Mouse (Mus musculus): ENCODE measurements at regions not wholly inside any gene's neighbourhood (a gene's known extent, or its start where the extent isn't known, plus 50 kb on each side); places are given as distances from the start of the nearest gene placed in this dataset.

- DNase-seq (ENCODE audit: low read depth, low spot score), result no peak
These were observed 732.9 kb upstream of the 2610301B20Rik start for GRCm38 (mm10) chr4:10141238-10141934.

DNA sequence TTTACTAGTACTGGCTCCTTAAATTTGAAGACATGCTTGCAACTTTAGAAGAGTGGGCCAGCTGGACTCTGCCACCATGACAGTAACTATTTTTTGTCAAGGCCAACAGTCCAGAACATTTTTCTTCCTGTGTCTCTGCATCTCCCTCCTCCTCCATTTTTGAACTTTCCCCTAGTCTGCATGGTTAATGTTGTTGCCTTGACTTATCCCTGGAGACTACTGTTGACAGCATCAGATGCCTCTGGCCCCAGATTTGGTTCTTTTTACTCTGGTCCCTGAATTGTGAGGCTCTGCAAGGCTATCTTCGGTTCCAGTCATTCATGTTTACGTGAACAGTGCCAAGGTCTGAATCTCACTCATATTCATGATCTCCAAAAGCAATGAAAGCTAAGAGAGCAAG, 724.4 kb upstream of the 2610301B20Rik start:
- no peak for DNase-seq (ENCODE audit: low read depth, low spot score)

GRCm38 (mm10) chr4:10150501-10150900, 723.8 kb upstream of the 2610301B20Rik start:
- peak; percentile 16 for DNase-seq (ENCODE audit: low read depth, low spot score)

DNA sequence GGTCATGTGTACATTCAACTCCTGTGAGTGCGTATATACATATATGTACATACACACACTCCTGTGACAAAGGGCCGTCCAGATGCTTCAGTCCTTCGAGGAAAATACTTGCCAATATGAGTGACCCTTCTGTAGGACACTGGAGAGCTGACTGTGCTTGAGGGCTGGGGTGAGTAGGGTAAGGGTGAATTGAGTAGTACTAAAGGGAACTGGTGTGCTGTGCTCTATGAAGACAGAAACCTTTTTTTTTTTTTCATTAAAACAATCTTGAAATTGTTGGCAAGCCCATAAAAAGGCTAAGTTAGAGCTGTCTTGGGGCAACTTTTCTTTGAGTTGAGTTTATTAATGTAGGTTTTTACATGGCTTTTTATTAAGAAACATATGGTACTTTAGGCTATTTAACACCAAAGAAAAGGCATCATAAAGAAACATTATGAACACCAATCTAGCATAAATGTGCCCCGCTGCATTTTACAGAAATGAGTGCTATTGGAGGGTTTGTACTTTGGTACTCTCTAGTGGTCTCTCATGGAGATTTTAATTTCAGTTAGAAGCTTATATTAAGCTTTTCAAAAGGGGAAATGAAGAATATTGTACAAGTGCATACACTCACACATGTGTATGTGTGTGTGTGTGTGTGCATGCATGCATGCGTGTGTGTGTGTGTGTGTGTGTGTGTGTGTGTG, 718.5 kb upstream of the 2610301B20Rik start:
- DNase-seq (ENCODE audit: low read depth, low spot score), result no peak

- DNase-seq (ENCODE audit: low read depth, low spot score), result no peak
These were observed 684.4 kb upstream of the 2610301B20Rik start for GRCm38 (mm10) chr4:10189896-10190295.

DNA sequence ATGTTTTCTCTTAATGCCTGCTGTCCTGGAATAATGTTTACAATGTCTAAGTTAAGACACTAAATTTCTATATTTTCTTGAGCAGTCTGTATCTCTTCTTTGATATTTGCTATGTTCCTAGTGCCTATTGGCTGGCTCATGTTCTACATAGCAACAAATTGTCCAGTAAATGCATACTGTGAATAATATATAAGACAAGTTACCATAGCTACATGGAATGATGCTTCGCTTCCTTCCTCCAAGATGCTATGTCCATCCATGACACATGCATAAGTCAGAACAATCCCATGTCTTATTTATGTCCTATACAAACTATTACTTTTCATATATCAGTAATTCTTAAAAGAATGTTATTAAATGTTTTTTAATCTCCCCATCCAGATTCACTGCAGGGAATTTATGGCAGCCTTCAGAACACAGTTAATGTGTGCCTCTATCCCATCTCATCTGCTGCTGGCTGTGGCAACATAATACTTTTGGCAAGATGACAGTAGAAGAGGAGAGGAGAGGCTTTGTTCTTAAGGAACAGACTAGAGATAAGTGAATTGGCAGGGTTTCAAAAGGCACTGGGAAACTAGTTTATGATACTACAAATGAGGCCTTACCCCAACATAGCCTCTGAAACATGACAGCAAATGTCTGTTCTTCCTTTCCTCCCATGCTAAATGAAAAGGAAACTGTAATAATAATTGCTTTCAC, 676.9 kb upstream of the 2610301B20Rik start:
- no peak for DNase-seq (ENCODE audit: low read depth, low spot score)

DNA sequence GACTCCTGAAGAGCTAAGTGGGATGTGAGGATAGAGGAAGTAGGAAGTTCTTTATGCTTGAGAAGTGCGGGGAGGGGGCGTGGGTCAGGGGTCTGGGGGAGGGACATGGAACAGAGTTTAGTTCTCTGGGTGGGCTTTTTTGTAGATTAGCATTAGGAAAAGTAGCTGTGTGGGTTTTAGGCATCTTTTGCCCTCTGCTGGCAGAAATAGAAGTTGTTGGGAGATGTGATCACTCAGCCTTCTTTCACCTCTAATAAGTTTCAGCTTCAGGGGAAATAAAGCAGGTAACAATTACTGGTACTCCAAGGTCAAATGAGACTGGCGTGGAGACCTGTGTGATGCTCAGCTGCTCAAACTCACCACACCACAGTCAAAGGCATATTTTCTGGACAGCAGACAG, 672.5 kb upstream of the 2610301B20Rik start:
- DNase-seq (ENCODE audit: low read depth, low spot score), result no peak

- no peak for DNase-seq (ENCODE audit: low read depth, low spot score)
These were observed 670.1 kb upstream of the 2610301B20Rik start for GRCm38 (mm10) chr4:10204224-10204623.

DNA sequence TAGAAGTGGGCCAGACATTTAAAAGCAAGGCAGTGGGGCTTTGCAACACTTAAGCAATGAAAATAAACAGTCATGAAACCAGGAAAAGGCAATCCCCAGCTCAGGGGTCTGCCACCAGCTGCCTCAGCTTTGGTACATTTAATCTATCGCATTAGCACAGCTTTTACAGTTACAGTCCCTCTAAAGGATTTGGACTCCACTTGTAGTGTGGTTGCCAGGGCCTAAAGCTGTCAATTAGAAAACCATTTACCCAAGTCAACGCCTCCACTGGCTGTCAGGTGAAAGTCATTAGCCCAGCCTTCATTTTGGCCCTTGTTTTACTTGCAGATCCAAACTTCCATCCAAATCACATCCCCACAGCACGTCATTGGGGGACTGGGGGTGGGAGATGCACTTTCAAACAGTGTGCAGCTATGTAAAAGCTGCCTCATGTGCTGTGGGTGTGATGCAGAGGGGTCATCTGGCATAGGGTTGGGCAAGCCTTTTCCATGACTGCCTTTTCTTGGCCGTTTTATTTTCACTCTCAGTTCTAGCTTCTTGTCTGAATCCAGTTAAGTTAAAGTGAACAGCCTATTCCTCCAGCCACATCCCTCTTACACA, 664.9 kb upstream of the 2610301B20Rik start:
- DNase-seq (ENCODE audit: low read depth, low spot score), result no peak

GRCm38 (mm10) chr4:10211303-10211702, 663.0 kb upstream of the 2610301B20Rik start:
- DNase-seq (ENCODE audit: low read depth, low spot score), result no peak

DNA sequence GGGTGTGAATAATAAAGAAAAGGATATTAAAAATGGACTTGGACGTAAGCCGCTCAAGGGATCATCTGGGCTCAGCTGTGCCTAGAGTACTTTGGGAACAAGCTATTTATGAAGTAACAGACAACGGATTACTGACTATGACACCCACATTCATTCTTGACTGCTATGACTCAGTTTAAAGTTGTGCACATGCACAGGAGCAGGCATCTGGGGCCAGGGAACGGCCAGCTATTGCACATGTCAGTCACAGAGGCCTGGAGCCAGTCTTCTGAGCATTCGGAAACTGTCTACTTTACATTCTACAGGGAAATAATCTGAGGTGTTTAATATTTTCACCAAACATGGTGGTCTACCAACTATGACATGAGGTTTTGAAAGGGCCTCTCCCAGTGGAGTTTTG, 639.0 kb upstream of the 2610301B20Rik start:
- no peak for DNase-seq (ENCODE audit: low read depth, low spot score)

- no peak for DNase-seq (ENCODE audit: low read depth, low spot score)
These were observed 632.2 kb upstream of the 2610301B20Rik start for GRCm38 (mm10) chr4:10242117-10242516.

DNA sequence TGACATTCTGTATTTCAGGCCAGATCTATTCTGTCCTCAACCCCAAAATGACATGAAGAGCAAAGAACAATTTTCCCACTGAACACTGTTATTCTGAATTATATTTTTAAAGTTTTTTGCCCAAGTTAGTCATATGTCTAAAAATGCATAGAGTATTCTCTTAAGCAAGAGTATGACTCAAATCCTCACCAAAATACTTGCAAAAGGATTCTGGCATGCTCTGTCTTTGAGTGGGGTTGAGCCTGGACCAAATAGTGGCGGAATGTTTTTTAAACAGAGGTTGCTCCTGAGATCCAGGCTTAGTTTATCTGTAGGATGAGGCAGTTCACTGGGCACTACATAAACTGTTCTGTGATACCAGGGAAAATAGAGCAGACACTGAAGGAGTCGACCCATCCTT, 631.4 kb upstream of the 2610301B20Rik start:
- DNase-seq (ENCODE audit: low read depth, low spot score), result no peak

DNA sequence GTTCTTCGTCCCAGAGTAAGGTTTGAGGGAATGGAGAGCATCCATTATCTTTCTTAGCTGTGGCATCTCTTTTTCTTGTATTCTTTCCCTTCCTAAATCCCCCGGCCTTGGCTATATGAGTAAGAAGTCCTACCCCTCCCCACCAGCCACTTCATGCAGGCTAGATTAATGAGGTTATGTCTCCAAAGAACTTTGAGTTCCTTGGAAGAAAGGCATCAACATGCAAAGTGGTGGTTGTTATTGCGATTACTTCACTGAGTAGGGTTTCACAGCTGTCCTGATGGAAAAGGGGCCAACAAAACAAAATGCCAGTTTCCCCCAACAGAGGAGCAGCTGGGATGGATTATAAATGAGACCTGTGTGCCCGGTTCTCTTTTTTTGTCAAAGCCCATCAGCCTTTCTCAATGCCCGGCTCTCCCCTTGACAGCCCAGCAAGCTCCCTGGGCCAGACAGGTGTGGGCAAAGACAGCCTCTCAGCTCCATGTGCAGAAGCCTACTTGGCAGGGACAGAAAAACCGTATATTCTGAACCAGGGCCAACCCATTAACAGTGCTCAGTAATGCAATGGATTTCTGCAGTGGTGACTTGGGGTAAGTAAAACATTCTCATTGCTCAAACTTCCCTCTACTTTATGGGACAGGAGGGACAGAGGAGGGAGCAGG, 620.1 kb upstream of the 2610301B20Rik start:
- no peak for DNase-seq (ENCODE audit: low read depth, low spot score)

- no peak for DNase-seq (ENCODE audit: low read depth, low spot score)
These were observed 616.8 kb upstream of the 2610301B20Rik start for GRCm38 (mm10) chr4:10257537-10257936.

- DNase-seq (ENCODE audit: low read depth, low spot score), result no peak
These were observed 613.9 kb upstream of the 2610301B20Rik start for GRCm38 (mm10) chr4:10260351-10260750.

DNA sequence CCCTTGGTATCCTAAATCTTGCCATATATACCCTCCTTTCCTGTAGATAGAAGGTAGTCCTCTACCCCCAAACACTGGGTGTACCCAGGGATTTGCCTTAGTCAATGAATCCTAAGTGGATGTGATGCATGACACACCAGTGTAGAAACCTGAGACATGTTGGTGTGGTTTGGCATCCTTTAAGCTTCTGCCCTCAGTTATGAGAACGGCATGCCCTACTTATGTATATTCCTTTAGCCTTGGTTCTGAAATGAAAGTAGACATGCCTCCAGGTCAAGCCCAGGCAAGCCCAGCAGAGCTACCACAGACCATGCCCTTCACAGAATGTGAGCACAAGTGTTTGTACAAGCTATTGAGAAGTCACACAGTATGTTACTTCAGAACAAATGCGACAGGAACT, 608.4 kb upstream of the 2610301B20Rik start:
- DNase-seq (ENCODE audit: low read depth, low spot score), result no peak

- no peak for DNase-seq (ENCODE audit: low read depth, low spot score)
These were observed 588.7 kb upstream of the 2610301B20Rik start for GRCm38 (mm10) chr4:10285562-10285961.

DNA sequence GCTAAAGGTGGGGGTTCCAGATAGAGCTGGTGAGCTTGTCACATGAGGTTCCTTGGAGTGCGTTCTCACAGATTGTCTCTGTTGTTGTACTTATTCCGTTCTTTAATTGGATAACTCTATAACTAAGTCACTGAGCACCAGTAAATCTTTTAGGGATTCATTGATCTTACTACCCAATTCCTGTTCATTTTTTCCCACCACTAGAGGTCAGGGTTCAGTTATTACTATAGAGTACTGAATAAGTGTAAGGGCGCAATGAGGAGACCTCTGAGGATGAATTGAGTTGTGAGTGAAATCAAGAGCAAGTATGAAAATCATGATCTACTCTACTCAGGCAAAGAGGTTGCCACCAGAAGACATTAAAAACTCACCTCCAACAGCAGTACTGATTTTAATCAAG, 584.0 kb upstream of the 2610301B20Rik start:
- peak; percentile 2 for DNase-seq (ENCODE audit: low read depth, low spot score)

DNA sequence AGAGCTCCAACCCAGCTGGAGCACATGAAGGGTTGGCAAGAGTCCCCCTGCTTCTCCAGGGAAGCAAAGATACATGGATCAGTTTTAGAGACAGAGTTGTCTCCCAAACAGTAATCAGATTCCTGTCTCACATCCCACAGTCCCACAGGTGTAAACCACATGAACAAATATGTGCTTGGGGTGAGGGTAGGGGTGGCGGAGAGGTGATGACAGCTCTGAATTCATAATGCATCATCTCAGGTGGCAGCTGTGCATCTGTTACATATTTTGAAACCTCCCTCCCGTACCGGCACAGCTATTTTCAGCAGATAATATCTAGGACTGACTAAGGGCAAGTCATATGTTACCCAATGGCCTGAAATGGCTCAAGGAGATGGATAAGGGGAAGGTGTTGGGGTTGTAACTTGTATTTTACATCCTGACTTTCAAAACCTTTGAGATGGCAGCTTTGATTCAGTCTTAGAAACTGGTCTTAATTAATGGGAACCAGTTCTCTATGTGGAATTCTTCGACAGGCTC, 579.2 kb upstream of the 2610301B20Rik start:
- no peak for DNase-seq (ENCODE audit: low read depth, low spot score)

DNA sequence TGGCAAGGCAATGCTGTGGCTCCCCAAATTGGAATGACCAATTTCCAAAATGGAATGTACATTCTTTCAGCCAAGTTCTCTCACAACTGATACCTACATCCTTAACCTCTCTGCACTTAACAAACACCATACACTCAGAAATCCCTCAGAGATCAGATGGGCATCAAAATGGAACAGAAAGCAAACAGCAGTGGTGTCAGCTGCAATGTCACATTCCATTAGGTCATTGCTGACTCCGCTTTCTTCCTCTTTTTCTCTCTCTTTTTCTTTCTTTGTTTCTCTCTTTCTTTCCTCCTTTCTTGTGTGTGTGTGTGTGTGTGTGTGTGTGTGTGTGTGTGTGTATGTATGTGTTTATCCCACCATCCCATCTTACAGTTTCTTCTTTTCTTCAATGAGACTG, 578.1 kb upstream of the 2610301B20Rik start:
- no peak for DNase-seq (ENCODE audit: low read depth, low spot score)

DNA sequence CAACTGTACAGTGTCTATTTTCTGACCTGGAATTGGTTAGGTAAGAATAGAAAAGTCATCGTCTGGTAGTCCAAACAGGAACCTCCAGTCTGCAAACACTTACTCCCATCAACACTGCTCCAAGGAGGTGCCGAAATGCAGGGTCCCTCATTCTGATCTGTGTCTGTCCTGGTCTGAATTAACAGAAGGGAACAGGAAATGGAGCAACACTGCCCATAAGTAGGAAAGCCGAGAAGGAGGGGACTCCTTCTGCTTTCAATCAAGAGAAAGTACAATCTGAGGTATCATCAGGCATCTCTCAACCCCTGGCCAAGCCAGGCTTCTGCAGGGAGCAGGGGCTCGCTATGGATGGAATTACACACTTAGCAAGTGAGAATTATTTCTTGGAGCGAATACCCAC, 562.4 kb upstream of the 2610301B20Rik start:
- DNase-seq (ENCODE audit: low read depth, low spot score), result no peak
